Mouse (Mus musculus) liver, embryonic 11.5 days (tissue): ENCODE measurements around the gene Best3. TPM values are rescaled to one million over a fixed set of nuclear protein-coding genes. Genes with fewer than 3 reads are reported as not detected.
A peak's percentile ranks its signal among the peaks of the same experiment; 100 is the strongest.
"Not testable (repeated sequence)": the region's sequence is repeated elsewhere in the genome, so short reads cannot be mapped to it uniquely, and the experiment has no call there.

Source experiments
- ATAC-seq: fragments of 200-750 bp; cut with Nextera tagmentation; replicated peaks from 2 replicates; pipeline ENCODE4 v1.8.0; 2017; ENCODE audit warnings: moderate number of reproducible peaks, mild to moderate bottlenecking, moderate TSS enrichment, moderate library complexity; ENCODE audit not compliant: low FRiP score
- DNase-seq: peaks from one replicate; pipeline ENCODE4 v3.0.0-alpha.2; 2017; ENCODE audit warnings: low spot score
- H3K27ac ChIP-seq: fragments of 300-500 bp; sonication (generic); 2 replicates; pipeline ENCODE4 v1.5.1; 2014; ENCODE audit warnings: mild to moderate bottlenecking, low read depth, low read length, control low read depth
- H3K27me3 ChIP-seq: fragments of 300-500 bp; sonication (generic); replicated peaks from 2 replicates; pipeline ENCODE4 v1.6.1; 2014; ENCODE audit warnings: low read length, mixed read lengths; ENCODE audit not compliant: control insufficient read depth, insufficient read depth
- H3K36me3 ChIP-seq: fragments of 300-500 bp; sonication (generic); 2 replicates; pipeline ENCODE4 v1.6.1; 2014; ENCODE audit warnings: mild to moderate bottlenecking, low read length, moderate library complexity, mixed read lengths; ENCODE audit not compliant: control insufficient read depth, insufficient read depth
- H3K4me1 ChIP-seq: fragments of 300-500 bp; sonication (generic); replicated peaks from 2 replicates; pipeline ENCODE4 v1.6.1; 2014; ENCODE audit warnings: low read length, mixed read lengths; ENCODE audit not compliant: control insufficient read depth, insufficient read depth
- H3K4me2 ChIP-seq: fragments of 300-500 bp; sonication (generic); 2 replicates; pipeline ENCODE4 v1.6.1; 2014; ENCODE audit warnings: mild to moderate bottlenecking, control low read depth, moderate library complexity
- H3K4me3 ChIP-seq: fragments of 300-500 bp; sonication (generic); 2 replicates; pipeline ENCODE4 v1.5.1; 2014; ENCODE audit warnings: low read depth, low read length, control low read depth
- H3K9ac ChIP-seq: fragments of 300-500 bp; sonication (generic); 2 replicates; pipeline ENCODE4 v1.6.1; 2014; ENCODE audit warnings: low read depth, low read length, control low read depth
- H3K9me3 ChIP-seq: fragments of 300-500 bp; sonication (generic); 2 replicates; pipeline ENCODE4 v1.6.1; 2016; ENCODE audit warnings: low read length, inconsistent platforms, mixed read lengths; ENCODE audit not compliant: control insufficient read depth
- whole genome bisulfite sequencing: fragments of 180-500 bp; shearing (Covaris S2); extraction: QIAGEN DNeasy Blood & Tissue Kit; methylation state at CpG from one replicate; pipeline ENCODE4 v1.1.7; 2014; 5-methylcytosine and 5-hydroxymethylcytosine counted together
- polyA plus RNA-seq: library from polyadenylated mRNA; unstranded; fragments of >200 nt; fragmentation: Nextera tagmentation; extraction: Ambion mirVana; gene quantifications from 2 replicates; pipeline ENCODE4 v1.2.1, GENCODE M21; 2014

The Best3 gene
- polyA plus RNA-seq, 1 experiment from 2014 or later = not detected

GRCm38 (mm10) chr10:117009691-117010090 lies 23.6 kb downstream of the Best3 start:
- no peak for DNase-seq
- no peak overlapping the region for H3K4me3 ChIP-seq
- H3K4me2 ChIP-seq = no peak overlapping the region
- WGBS = 81% methylated on average over 6 of the region's 6 CpGs
- no peak for ATAC-seq
- H3K36me3 ChIP-seq = no peaks in the 10 kb centered on the region
- H3K27me3 ChIP-seq = no peaks in the 10 kb centered on the region
- no peak overlapping the region for H3K27ac ChIP-seq
- no peaks in the 10 kb centered on the region for H3K4me1 ChIP-seq
- no peaks in the 10 kb centered on the region for H3K9me3 ChIP-seq
- no peak overlapping the region for H3K9ac ChIP-seq

- H3K9ac ChIP-seq = no peak overlapping the region
- H3K4me1 ChIP-seq = no peaks in the 10 kb centered on the region
- WGBS = 69% methylated on average over 8 of the region's 8 CpGs
- ATAC-seq = no peak
- no peaks in the 10 kb centered on the region for H3K27me3 ChIP-seq
- H3K36me3 ChIP-seq = no peaks in the 10 kb centered on the region
- DNase-seq = no peak
- no peak overlapping the region for H3K27ac ChIP-seq
- H3K4me3 ChIP-seq = no peak overlapping the region
- H3K4me2 ChIP-seq = no peak overlapping the region
- H3K9me3 ChIP-seq = no peaks in the 10 kb centered on the region
Observed at GRCm38 (mm10) chr10:117011047-117011446, 24.9 kb downstream of the Best3 start.

- WGBS = 43% methylated on average over 12 of the region's 12 CpGs
- Histone ChIP-seq H3K27ac (no peak overlapping the region), H3K4me2 (peak overlapping the region; percentile 11; the same call in 1 of the 2 replicates), H3K4me3 (no peak overlapping the region), H3K27me3 (no peaks in the 10 kb centered on the region), H3K36me3 (no peaks in the 10 kb centered on the region), H3K9me3 (peaks cover 3% of the 10 kb centered on the region; the same call in 1 of the 2 replicates), H3K4me1 (no peaks in the 10 kb centered on the region), H3K9ac (no peak overlapping the region)
- DNase-seq (no peak), ATAC-seq (no peak)
Observed at GRCm38 (mm10) chr10:117013689-117014390, 27.7 kb downstream of the Best3 start.

- Histone ChIP-seq H3K4me1 (no peaks in the 10 kb centered on the region), H3K4me2 (no peak overlapping the region), H3K27ac (no peak overlapping the region), H3K9me3 (peaks cover 3% of the 10 kb centered on the region; the same call in 1 of the 2 replicates), H3K27me3 (no peaks in the 10 kb centered on the region), H3K4me3 (no peak overlapping the region), H3K9ac (no peak overlapping the region), H3K36me3 (no peaks in the 10 kb centered on the region)
- WGBS = 81% methylated on average over 5 of the region's 5 CpGs
- DNase-seq = no peak
- no peak for ATAC-seq
Observed at GRCm38 (mm10) chr10:117014565-117014964, 28.5 kb downstream of the Best3 start.

- Histone ChIP-seq H3K9ac (no peak overlapping the region), H3K4me2 (no peak overlapping the region)
- no peak for ATAC-seq
Observed at GRCm38 (mm10) chr10:117018281-117018840, 32.2 kb downstream of the Best3 start.

GRCm38 (mm10) chr10:117021020-117021754 lies 35.1 kb downstream of the Best3 start:
- 44% methylated on average over 21 of the region's 21 CpGs for WGBS
- Histone ChIP-seq H3K4me3 (no peak overlapping the region), H3K27ac (no peak overlapping the region), H3K27me3 (peaks cover 11% of the 10 kb centered on the region), H3K9ac (no peak overlapping the region), H3K4me1 (no peaks in the 10 kb centered on the region), H3K36me3 (no peaks in the 10 kb centered on the region), H3K4me2 (no peak overlapping the region), H3K9me3 (peaks cover 3% of the 10 kb centered on the region; the same call in 1 of the 2 replicates)
- ATAC-seq = no peak; the same call in 1 of the 2 replicates
- no peak for DNase-seq

More at GRCm38 (mm10) chr10:117018281-117018840, 32.2 kb downstream of the Best3 start:
- no peaks in the 10 kb centered on the region for H3K36me3 ChIP-seq
- H3K27ac ChIP-seq = no peak overlapping the region
- H3K9me3 ChIP-seq = peaks cover 3% of the 10 kb centered on the region; the same call in 1 of the 2 replicates
- no peak for DNase-seq
- WGBS = 75% methylated on average over 7 of the region's 7 CpGs
- no peak overlapping the region for H3K4me3 ChIP-seq
- peaks cover 4% of the 10 kb centered on the region; the same call in 1 of the 2 replicates for H3K27me3 ChIP-seq
- no peaks in the 10 kb centered on the region for H3K4me1 ChIP-seq

- Histone ChIP-seq H3K9ac (no peak overlapping the region), H3K27ac (no peak overlapping the region)
Observed at GRCm38 (mm10) chr10:117023693-117024092, 37.6 kb downstream of the Best3 start.

GRCm38 (mm10) chr10:117025776-117026175 lies 39.7 kb downstream of the Best3 start:
- not testable (repeated sequence) for H3K9ac ChIP-seq, H3K4me3 ChIP-seq, H3K36me3 ChIP-seq, H3K27ac ChIP-seq, H3K4me2 ChIP-seq, H3K4me1 ChIP-seq, ATAC-seq, DNase-seq, H3K9me3 ChIP-seq
- peaks cover 11% of the 10 kb centered on the region for H3K27me3 ChIP-seq

More at GRCm38 (mm10) chr10:117023693-117024092, 37.6 kb downstream of the Best3 start:
- DNase-seq = no peak
- Histone ChIP-seq H3K4me1 (no peaks in the 10 kb centered on the region), H3K36me3 (no peaks in the 10 kb centered on the region), H3K9me3 (no peaks in the 10 kb centered on the region), H3K4me3 (0 out of 2 replicates have a peak overlapping the region, but pooled peaks have one; percentile 9), H3K4me2 (peak overlapping the region; percentile 45), H3K27me3 (peaks cover 11% of the 10 kb centered on the region)
- WGBS = 36% methylated on average over 16 of the region's 16 CpGs
- no peak for ATAC-seq
